Mouse (Mus musculus): Measurements from ENCODE around the gene Fzd9. TPM values are rescaled to one million over a fixed set of nuclear protein-coding genes. Genes with fewer than 3 reads are reported as not detected.

Gene Fzd9
- total and polyA plus RNA-seq, 2 experiments from 2014 or later, result 18.0 to 35.1 TPM

GRCm38 (mm10) chr5:135250186-135251078 is 598 bp downstream of the Fzd9 start:
- Histone ChIP-seq H3K4me1 (ENCODE audit: insufficient read depth, low read length) (peaks cover 14% of the 10 kb centered on the region), H3K36me3 (ENCODE audit: insufficient read depth, low read length) (peaks cover 9% of the 10 kb centered on the region; the same call in 1 of the 2 replicates), H3K4me2 (ENCODE audit: low read depth, low read length) (peak overlapping the region; percentile 93), H3K9me3 (ENCODE audit: low read length) (no peaks in the 10 kb centered on the region), H3K4me3 (ENCODE audit: low read length) (peak overlapping the region; percentile 59), H3K9ac (replicated peaks; ENCODE audit: low read length) (peak overlapping the region; percentile 67), H3K27me3 (ENCODE audit: insufficient read depth, low read length) (no peaks in the 10 kb centered on the region), H3K27ac (peak overlapping the region; percentile 45; the same call in 1 of the 2 replicates)
- no peak for TF ChIP-seq CTCF (IDR thresholded peaks at IDR 0.05; ENCODE audit: low read depth)
- 2% methylated on average over 88 of the region's 92 CpGs for WGBS
- DNase-seq (ENCODE audit: low spot score), result no peak
- ATAC-seq, result peak; percentile 34

- WGBS, result 46% methylated on average over 16 of the region's 16 CpGs
- Histone ChIP-seq H3K4me1 (ENCODE audit: insufficient read depth, low read length) (peaks cover 14% of the 10 kb centered on the region), H3K27ac (no peak overlapping the region), H3K27me3 (ENCODE audit: insufficient read depth, low read length) (no peaks in the 10 kb centered on the region), H3K9me3 (ENCODE audit: low read length) (no peaks in the 10 kb centered on the region), H3K4me2 (ENCODE audit: low read depth, low read length) (peak overlapping the region; percentile 93), H3K36me3 (ENCODE audit: insufficient read depth, low read length) (peaks cover 21% of the 10 kb centered on the region), H3K9ac (replicated peaks; ENCODE audit: low read length) (peak overlapping the region; percentile 67; the same call in 1 of the 2 replicates), H3K4me3 (ENCODE audit: low read length) (peak overlapping the region; percentile 59)
- ATAC-seq (no peak), DNase-seq (ENCODE audit: low spot score) (no peak)
- TF ChIP-seq CTCF (IDR thresholded peaks at IDR 0.05; ENCODE audit: low read depth), result no peak
These were observed 1.9 kb downstream of the Fzd9 start for GRCm38 (mm10) chr5:135248956-135249676.

- Histone ChIP-seq H3K9me3 (ENCODE audit: low read length) (no peaks in the 10 kb centered on the region), H3K36me3 (ENCODE audit: insufficient read depth, low read length) (peaks cover 35% of the 10 kb centered on the region), H3K4me2 (ENCODE audit: low read depth, low read length) (peak overlapping the region; percentile 93), H3K27me3 (ENCODE audit: insufficient read depth, low read length) (no peaks in the 10 kb centered on the region), H3K9ac (replicated peaks; ENCODE audit: low read length) (no peak overlapping the region), H3K4me1 (ENCODE audit: insufficient read depth, low read length) (peaks cover 9% of the 10 kb centered on the region), H3K27ac (no peak overlapping the region), H3K4me3 (ENCODE audit: low read length) (peak overlapping the region; percentile 7; the same call in 1 of the 2 replicates)
- 49% methylated on average over 9 of the region's 9 CpGs for WGBS
- DNase-seq (ENCODE audit: low spot score) (no peak), ATAC-seq (no peak)
- TF ChIP-seq CTCF (IDR thresholded peaks at IDR 0.05; ENCODE audit: low read depth), result no peak
These were observed 3.7 kb downstream of the Fzd9 start for GRCm38 (mm10) chr5:135247337-135247736.

- Histone ChIP-seq H3K36me3 (ENCODE audit: insufficient read depth, low read length) (peaks cover 43% of the 10 kb centered on the region), H3K27ac (no peak overlapping the region), H3K9me3 (ENCODE audit: low read length) (no peaks in the 10 kb centered on the region), H3K4me1 (ENCODE audit: insufficient read depth, low read length) (peaks cover 9% of the 10 kb centered on the region), H3K4me3 (ENCODE audit: low read length) (no peak overlapping the region), H3K9ac (replicated peaks; ENCODE audit: low read length) (no peak overlapping the region), H3K27me3 (ENCODE audit: insufficient read depth, low read length) (no peaks in the 10 kb centered on the region), H3K4me2 (ENCODE audit: low read depth, low read length) (no peak overlapping the region)
- WGBS, result 51% methylated on average over 4 of the region's 4 CpGs
- no peak for DNase-seq (ENCODE audit: low spot score)
- no peak for TF ChIP-seq CTCF (IDR thresholded peaks at IDR 0.05; ENCODE audit: low read depth)
- no peak for ATAC-seq
These were observed 4.5 kb downstream of the Fzd9 start for GRCm38 (mm10) chr5:135246531-135246930.

GRCm38 (mm10) chr5:135243166-135243565 is 7.9 kb downstream of the Fzd9 start:
- Histone ChIP-seq H3K27ac (no peak overlapping the region), H3K9me3 (ENCODE audit: low read length) (no peaks in the 10 kb centered on the region), H3K4me3 (ENCODE audit: low read length) (no peak overlapping the region), H3K27me3 (ENCODE audit: insufficient read depth, low read length) (no peaks in the 10 kb centered on the region), H3K36me3 (ENCODE audit: insufficient read depth, low read length) (peaks cover 69% of the 10 kb centered on the region), H3K4me1 (ENCODE audit: insufficient read depth, low read length) (no peaks in the 10 kb centered on the region), H3K9ac (replicated peaks; ENCODE audit: low read length) (no peak overlapping the region), H3K4me2 (ENCODE audit: low read depth, low read length) (no peak overlapping the region)
- DNase-seq (ENCODE audit: low spot score), result no peak
- ATAC-seq, result no peak
- WGBS, result 87% methylated on average over 1 of the region's 1 CpGs
- no peak for TF ChIP-seq CTCF (IDR thresholded peaks at IDR 0.05; ENCODE audit: low read depth)

GRCm38 (mm10) chr5:135242608-135243007 is 8.4 kb downstream of the Fzd9 start:
- H3K9ac ChIP-seq (replicated peaks; ENCODE audit: low read length), result no peak overlapping the region
- no peaks in the 10 kb centered on the region for H3K27me3 ChIP-seq (ENCODE audit: insufficient read depth, low read length)
- no peak overlapping the region for H3K4me2 ChIP-seq (ENCODE audit: low read depth, low read length)
- no peak for TF ChIP-seq CTCF (IDR thresholded peaks at IDR 0.05; ENCODE audit: low read depth)
- DNase-seq (ENCODE audit: low spot score) (no peak), ATAC-seq (no peak)
- no peak overlapping the region for H3K27ac ChIP-seq
- no peak overlapping the region for H3K4me3 ChIP-seq (ENCODE audit: low read length)
- no peaks in the 10 kb centered on the region for H3K4me1 ChIP-seq (ENCODE audit: insufficient read depth, low read length)
- peaks cover 74% of the 10 kb centered on the region for H3K36me3 ChIP-seq (ENCODE audit: insufficient read depth, low read length)
- WGBS, result 65% methylated on average over 3 of the region's 3 CpGs
- no peaks in the 10 kb centered on the region for H3K9me3 ChIP-seq (ENCODE audit: low read length)

All from hindbrain, postnatal 0 days (tissue).